Mouse (Mus musculus): ENCODE data around the gene Ppp3ca. TPM values are rescaled to one million over a fixed set of nuclear protein-coding genes. Genes with fewer than 3 reads are reported as not detected.
A peak's percentile ranks its signal among the peaks of the same experiment; 100 is the strongest.

Gene Ppp3ca
- 45.5 and 53.9 TPM in 2 replicates for polyA plus RNA-seq (2016; fragmentation: Nextera tagmentation; extraction: Ambion mirVana)

GRCm38 (mm10) chr3:136670110-136670359, at the start of gene Ppp3ca:
TSS of gene Ppp3ca (plus strand) at chr3:136670124.
- Histone ChIP-seq H3K36me3 (no peaks in the 10 kb centered on the region), H3K27ac (peak within 1 kb of the TSS; percentile 92), H3K4me3 (peak within 1 kb of the TSS; percentile 91), H3K4me1 (peaks cover 24% of the 10 kb centered on the region), H3K9me3 (no peaks in the 10 kb centered on the region), H3K27me3 (ENCODE audit: insufficient read depth, poor library complexity, severe bottlenecking) (no peaks in the 10 kb centered on the region)
- DNase-seq (ENCODE audit: low spot score), result no peak
- WGBS, result 0% methylated on average over 30 of the region's 43 CpGs

GRCm38 (mm10) chr3:136640544-136641230, 29.2 kb upstream of the Ppp3ca start:
- H3K4me3 ChIP-seq, result no peak overlapping the region
- no peak for DNase-seq (ENCODE audit: low spot score)
- H3K9me3 ChIP-seq, result no peaks in the 10 kb centered on the region
- H3K27ac ChIP-seq, result no peak overlapping the region
- H3K4me1 ChIP-seq, result no peaks in the 10 kb centered on the region
- 75% methylated on average over 5 of the region's 5 CpGs for WGBS
- no peaks in the 10 kb centered on the region for H3K27me3 ChIP-seq (ENCODE audit: insufficient read depth, poor library complexity, severe bottlenecking)
- H3K36me3 ChIP-seq, result no peaks in the 10 kb centered on the region

GRCm38 (mm10) chr3:136650966-136651365, 19.0 kb upstream of the Ppp3ca start:
- no peaks in the 10 kb centered on the region for H3K9me3 ChIP-seq
- WGBS, result 66% methylated on average over 4 of the region's 4 CpGs
- DNase-seq (ENCODE audit: low spot score), result no peak
- H3K27ac ChIP-seq, result no peak overlapping the region
- no peaks in the 10 kb centered on the region for H3K4me1 ChIP-seq
- H3K27me3 ChIP-seq (ENCODE audit: insufficient read depth, poor library complexity, severe bottlenecking), result no peaks in the 10 kb centered on the region
- H3K36me3 ChIP-seq, result no peaks in the 10 kb centered on the region
- no peak overlapping the region for H3K4me3 ChIP-seq

- Histone ChIP-seq H3K27me3 (ENCODE audit: insufficient read depth, poor library complexity, severe bottlenecking) (no peaks in the 10 kb centered on the region), H3K27ac (no peak overlapping the region), H3K4me3 (no peak overlapping the region), H3K4me1 (no peaks in the 10 kb centered on the region), H3K36me3 (no peaks in the 10 kb centered on the region), H3K9me3 (no peaks in the 10 kb centered on the region)
- WGBS, result 46% methylated on average over 6 of the region's 6 CpGs
- DNase-seq (ENCODE audit: low spot score), result no peak
These were observed 18.4 kb upstream of the Ppp3ca start for GRCm38 (mm10) chr3:136651496-136651895.

- Histone ChIP-seq H3K27me3 (ENCODE audit: insufficient read depth, poor library complexity, severe bottlenecking) (no peaks in the 10 kb centered on the region), H3K4me3 (no peak overlapping the region), H3K9me3 (no peaks in the 10 kb centered on the region), H3K36me3 (no peaks in the 10 kb centered on the region), H3K4me1 (no peaks in the 10 kb centered on the region), H3K27ac (no peak overlapping the region)
- WGBS, result 78% methylated on average over 3 of the region's 3 CpGs
- DNase-seq (ENCODE audit: low spot score), result no peak
These were observed 13.4 kb upstream of the Ppp3ca start for GRCm38 (mm10) chr3:136656460-136657035.

- H3K27me3 ChIP-seq (ENCODE audit: insufficient read depth, poor library complexity, severe bottlenecking), result no peaks in the 10 kb centered on the region
- 87% methylated on average over 2 of the region's 2 CpGs for WGBS
- H3K36me3 ChIP-seq, result no peaks in the 10 kb centered on the region
- DNase-seq (ENCODE audit: low spot score), result no peak
- H3K9me3 ChIP-seq, result no peaks in the 10 kb centered on the region
- H3K4me1 ChIP-seq, result no peaks in the 10 kb centered on the region
- H3K4me3 ChIP-seq, result no peak overlapping the region
- H3K27ac ChIP-seq, result no peak overlapping the region
These were observed 11.2 kb upstream of the Ppp3ca start for GRCm38 (mm10) chr3:136658681-136659080.

- no peak overlapping the region for H3K4me3 ChIP-seq
- peaks cover 9% of the 10 kb centered on the region; the same call in 1 of the 2 replicates for H3K4me1 ChIP-seq
- H3K36me3 ChIP-seq, result no peaks in the 10 kb centered on the region
- no peaks in the 10 kb centered on the region for H3K27me3 ChIP-seq (ENCODE audit: insufficient read depth, poor library complexity, severe bottlenecking)
- no peak overlapping the region for H3K27ac ChIP-seq
- no peak for DNase-seq (ENCODE audit: low spot score)
- H3K9me3 ChIP-seq, result no peaks in the 10 kb centered on the region
- 81% methylated on average over 1 of the region's 1 CpGs for WGBS
These were observed 4.8 kb upstream of the Ppp3ca start for GRCm38 (mm10) chr3:136665119-136665518.

GRCm38 (mm10) chr3:136668072-136668471, 1.9 kb upstream of the Ppp3ca start:
- Histone ChIP-seq H3K9me3 (no peaks in the 10 kb centered on the region), H3K4me1 (peaks cover 19% of the 10 kb centered on the region), H3K36me3 (no peaks in the 10 kb centered on the region), H3K4me3 (no peak overlapping the region), H3K27ac (no peak overlapping the region), H3K27me3 (ENCODE audit: insufficient read depth, poor library complexity, severe bottlenecking) (no peaks in the 10 kb centered on the region)
- 65% methylated on average over 2 of the region's 2 CpGs for WGBS
- DNase-seq (ENCODE audit: low spot score), result no peak

GRCm38 (mm10) chr3:136669231-136670109, 454 bp upstream of the Ppp3ca start:
- under 1% methylated on average over 51 of the region's 56 CpGs for WGBS
- Histone ChIP-seq H3K4me3 (peak overlapping the region; percentile 91), H3K27me3 (ENCODE audit: insufficient read depth, poor library complexity, severe bottlenecking) (no peaks in the 10 kb centered on the region), H3K27ac (peak overlapping the region; percentile 92), H3K9me3 (no peaks in the 10 kb centered on the region), H3K36me3 (no peaks in the 10 kb centered on the region), H3K4me1 (peaks cover 24% of the 10 kb centered on the region)
- peak; percentile 100 for DNase-seq (ENCODE audit: low spot score)

GRCm38 (mm10) chr3:136670360-136671131, 622 bp downstream of the Ppp3ca start:
- Histone ChIP-seq H3K27me3 (ENCODE audit: insufficient read depth, poor library complexity, severe bottlenecking) (no peaks in the 10 kb centered on the region), H3K27ac (peak overlapping the region; percentile 92), H3K4me3 (peak overlapping the region; percentile 91), H3K9me3 (no peaks in the 10 kb centered on the region), H3K36me3 (no peaks in the 10 kb centered on the region), H3K4me1 (peaks cover 24% of the 10 kb centered on the region)
- DNase-seq (ENCODE audit: low spot score), result peak; percentile 83
- WGBS, result 1% methylated on average over 75 of the region's 92 CpGs

- Histone ChIP-seq H3K4me3 (peak overlapping the region; percentile 91), H3K4me1 (peaks cover 24% of the 10 kb centered on the region), H3K27me3 (ENCODE audit: insufficient read depth, poor library complexity, severe bottlenecking) (no peaks in the 10 kb centered on the region), H3K27ac (peak overlapping the region; percentile 92), H3K36me3 (no peaks in the 10 kb centered on the region), H3K9me3 (no peaks in the 10 kb centered on the region)
- under 1% methylated on average over 47 of the region's 52 CpGs for WGBS
- peak; percentile 85 for DNase-seq (ENCODE audit: low spot score)
These were observed 1.4 kb downstream of the Ppp3ca start for GRCm38 (mm10) chr3:136671161-136671939.

- H3K27me3 ChIP-seq (ENCODE audit: insufficient read depth, poor library complexity, severe bottlenecking), result no peaks in the 10 kb centered on the region
- no peak for DNase-seq (ENCODE audit: low spot score)
- no peaks in the 10 kb centered on the region for H3K36me3 ChIP-seq
- peak overlapping the region; percentile 92 for H3K27ac ChIP-seq
- H3K4me3 ChIP-seq, result peak overlapping the region; percentile 91
- peaks cover 24% of the 10 kb centered on the region for H3K4me1 ChIP-seq
- 11% methylated on average over 5 of the region's 5 CpGs for WGBS
- H3K9me3 ChIP-seq, result no peaks in the 10 kb centered on the region
These were observed 2.0 kb downstream of the Ppp3ca start for GRCm38 (mm10) chr3:136671940-136672278.
